Mouse (Mus musculus) liver, postnatal 0 days (tissue): ENCODE results near the gene Smyd3.

Source experiments
- CTCF ChIP-seq: sonication (generic); IDR thresholded peaks from 2 replicates; pipeline ENCODE4 v1.5.1; 2016; ENCODE audit warnings: antibody characterized with exemption, low read depth
- EP300 ChIP-seq: IDR thresholded peaks from 2 replicates; pipeline ENCODE4 v1.6.1; 2016; ENCODE audit warnings: antibody characterized with exemption, low read depth, mild to moderate bottlenecking

GRCm38 (mm10) chr1:179229515-179229914, 288.3 kb downstream of the Smyd3 start:
- TF ChIP-seq CTCF (no peak), EP300 (no peak)
